ENCODE assay signal across 31 mouse cellular contexts in genomic region chr1:144283020-144284014, GRCm38 (mm10). TPM values are rescaled to one million over a fixed set of nuclear protein-coding genes. Genes with fewer than 3 reads are reported as not detected.
A peak's percentile ranks its signal among the peaks of the same experiment; 100 is the strongest.
DNase-seq lines count a peak whose midpoint lies in the region; ATAC-seq and TF ChIP-seq lines count a peak whose summit lies in the region.
"Had no signal": no experiment of that assay in that cellular context is flagged by ENCODE, and none has a peak within 500 bp of the region (broad histone marks: within the 10 kb centered on the region; RNA-seq: fewer than 3 reads in every experiment).

No protein-coding gene starts in this region.

- H3K9ac ChIP-seq in forebrain, embryonic 14.5 days (ENCODE audit: low read length) = no peak overlapping the region
- H3K9ac ChIP-seq: forebrain, embryonic 13.5 days; heart, embryonic 12.5 days; liver, embryonic 14.5 days; midbrain, embryonic 13.5 days; neural tube, embryonic 15.5 days had no signal

- WGBS in forebrain, embryonic 14.5 days = 94% methylated on average over 3 of the region's 3 CpGs

- peak; percentile 61 for DNase-seq in CD4-positive, CD25-positive, alpha-beta regulatory T cell, adult 2 months (ENCODE audit: low read depth, low spot score)
- peak; percentile 20 for DNase-seq in naive thymus-derived CD4-positive, alpha-beta T cell, adult 2 months (ENCODE audit: low read depth)
- no peak for DNase-seq in gastrocnemius, adult 2 months
- DNase-seq in forebrain, embryonic 14.5 days (ENCODE audit: low spot score) = no peak
- no peak for DNase-seq in adrenal gland, adult 2 months
- DNase-seq: adrenal gland, adult 8-10 months; cerebellum, adult 8-10 months; cerebellum, postnatal 25 days; gastrocnemius, postnatal 36 days; heart, adult 2 months; kidney, adult 9 months; kidney, postnatal 10 days; liver; lung, adult 2 months; lung, postnatal 10 days; retina, postnatal 1 day; spleen, adult 18-20 months; thymus, adult 18-20 months; thymus, postnatal 25 days had no signal

- H3K27me3 ChIP-seq in forebrain, embryonic 14.5 days (replicated peaks; ENCODE audit: control insufficient read depth, insufficient read depth, low read length) = no peaks in the 10 kb centered on the region
- H3K27me3 ChIP-seq: forebrain, embryonic 13.5 days; heart, embryonic 12.5 days; midbrain, embryonic 13.5 days; neural tube, embryonic 15.5 days had no signal

- peak; percentile 91 for ATAC-seq in activated CD4-positive, CD25-positive, alpha-beta regulatory T cell, adult 4 months
- ATAC-seq in inflammation-experienced regulatory T-cells, adult 6 months = peak; percentile 87
- no peak for ATAC-seq in forebrain, embryonic 14.5 days
- ATAC-seq: forebrain, embryonic 13.5 days; hindbrain, embryonic 16.5 days; intestine, postnatal 0 days; midbrain, embryonic 13.5 days had no signal

- intact Hi-C loops in gastrocnemius, adult 2 months (cut with DNase I) = no loop called here

- no peak for TF ChIP-seq CTCF in gastrocnemius, adult 2 months (IDR thresholded peaks at IDR 0.05)

- no peak overlapping the region for H3K4me3 ChIP-seq in gastrocnemius, adult 2 months
- no peak overlapping the region for H3K4me3 ChIP-seq in forebrain, embryonic 14.5 days (ENCODE audit: low read depth, low read length)
- H3K4me3 ChIP-seq: forebrain, embryonic 13.5 days; heart, adult 2 months; heart, embryonic 12.5 days; midbrain, embryonic 13.5 days; neural tube, embryonic 15.5 days had no signal

- no peak overlapping the region for H3K4me2 ChIP-seq in forebrain, embryonic 14.5 days (ENCODE audit: low read length)
- H3K4me2 ChIP-seq: forebrain, embryonic 13.5 days; heart, embryonic 12.5 days; midbrain, embryonic 13.5 days; neural tube, embryonic 15.5 days had no signal

- H3K36me3 ChIP-seq in forebrain, embryonic 14.5 days (ENCODE audit: control insufficient read depth, insufficient read depth, low read length) = no peaks in the 10 kb centered on the region
- H3K36me3 ChIP-seq: heart, embryonic 12.5 days; midbrain, embryonic 13.5 days; neural tube, embryonic 15.5 days had no signal

- H3K4me1 ChIP-seq in forebrain, embryonic 14.5 days (ENCODE audit: control insufficient read depth, insufficient read depth, low read length) = no peaks in the 10 kb centered on the region
- H3K4me1 ChIP-seq: forebrain, embryonic 13.5 days; heart, embryonic 12.5 days; midbrain, embryonic 13.5 days; neural tube, embryonic 15.5 days had no signal

- no peak overlapping the region for H3K27ac ChIP-seq in gastrocnemius, adult 2 months
- no peak overlapping the region for H3K27ac ChIP-seq in forebrain, embryonic 14.5 days (ENCODE audit: low read depth, low read length)
- H3K27ac ChIP-seq: forebrain, embryonic 13.5 days; heart, adult 2 months; liver, embryonic 14.5 days; midbrain, embryonic 13.5 days; neural tube, embryonic 15.5 days had no signal

- no peaks in the 10 kb centered on the region for H3K9me3 ChIP-seq in forebrain, embryonic 14.5 days (replicated peaks; ENCODE audit: control insufficient read depth, low read length)
- H3K9me3 ChIP-seq: forebrain, embryonic 13.5 days; heart, embryonic 12.5 days; midbrain, embryonic 13.5 days; neural tube, embryonic 15.5 days had no signal

RNA-seq across cellular contexts. Expression of gene Rgs1, which starts 34.3 kb away (rescaled TPM):
- polyA plus RNA-seq in activated CD4-positive, CD25-positive, alpha-beta regulatory T cell, adult 4 months (2017; shearing (Covaris generic)) = 100 to 1,000 TPM; 666 to 670 TPM
- polyA plus RNA-seq in inflammation-experienced regulatory T-cells, adult 6 months (2017; shearing (Covaris generic)) = 100 to 1,000 TPM; 336 to 775 (median 626) TPM
- total RNA-seq in gastrocnemius, adult 2 months (2021) = not detected
- not detected in 2 replicates for polyA plus RNA-seq in forebrain, embryonic 14.5 days (2014; fragmentation: Nextera tagmentation; extraction: Ambion mirVana)
- 1 to 10 TPM in 1 of 2 experiments, under 1 TPM in 1; 0.69 to 1.0 TPM for total RNA-seq in adrenal gland, adult 2 months (2021)
- polyA plus RNA-seq in adrenal gland, adult 2 months (2012; rRNA removed) = 0.01 TPM in 1 of 2 replicates, not detected in the other
- total RNA-seq: gastrocnemius, postnatal 36 days; heart, adult 2 months had no signal
- polyA plus RNA-seq: embryonic facial prominence, embryonic 11.5 days; forebrain, embryonic 13.5 days; heart, adult 2 months; hindbrain, embryonic 11.5 days; limb, embryonic 11.5 days; midbrain, embryonic 13.5 days; neural tube, embryonic 15.5 days had no signal

Comparison
In these comparisons a context has a peak if more than half of its experiments do, and no peak if none do; other contexts are left out.
1. DNase-seq: peak in CD4-positive, CD25-positive, alpha-beta regulatory T cell, adult 2 months (single experiment) and naive thymus-derived CD4-positive, alpha-beta T cell, adult 2 months (single experiment); none in gastrocnemius, adult 2 months (single experiment), forebrain, embryonic 14.5 days (single experiment) and adrenal gland, adult 2 months (single experiment).
2. RNA of gene Rgs1, which starts 34.3 kb away (polyA plus RNA-seq): 666 to 670 TPM in activated CD4-positive, CD25-positive, alpha-beta regulatory T cell, adult 4 months and 336 to 775 TPM in inflammation-experienced regulatory T-cells, adult 6 months; not detected in forebrain, embryonic 14.5 days and 0.01 TPM in adrenal gland, adult 2 months; every median in the first group is over 100 times any median in the second.